Mouse (Mus musculus) T-cell, adult 2 months (primary cell): ENCODE data around the gene Art3.
"Not testable (repeated sequence)": the region's sequence is repeated elsewhere in the genome, so short reads cannot be mapped to it uniquely, and the experiment has no call there.

Source experiments
- DNase-seq: peaks from one replicate; pipeline ENCODE4 v3.0.0; 2022; ENCODE audit warnings: low spot score

Gene Art3

GRCm38 (mm10) chr5:92340606-92341005 is 9.0 kb downstream of the Art3 start:
- DNase-seq, result no peak

- no peak for DNase-seq
Measured at GRCm38 (mm10) chr5:92345006-92345405, 13.4 kb downstream of the Art3 start.

GRCm38 (mm10) chr5:92348794-92349413 is 17.3 kb downstream of the Art3 start, which contains the start of gene Cxcl10:
TSS of gene Cxcl10 (minus strand) at chr5:92348889.
- peak; percentile 74 for DNase-seq

GRCm38 (mm10) chr5:92349731-92350130 is 18.1 kb downstream of the Art3 start:
- no peak for DNase-seq

- not testable (repeated sequence) for DNase-seq
Measured at GRCm38 (mm10) chr5:92352716-92353115, 21.1 kb downstream of the Art3 start.

- peak; percentile 62 for DNase-seq
Measured at GRCm38 (mm10) chr5:92353517-92353916, 21.9 kb downstream of the Art3 start.

- no peak for DNase-seq
Measured at GRCm38 (mm10) chr5:92358033-92358432, 26.4 kb downstream of the Art3 start.

GRCm38 (mm10) chr5:92358767-92359455 is 27.3 kb downstream of the Art3 start:
- no peak for DNase-seq

- DNase-seq, result no peak
Measured at GRCm38 (mm10) chr5:92363179-92363578, 31.6 kb downstream of the Art3 start.

- no peak for DNase-seq
Measured at GRCm38 (mm10) chr5:92364011-92364410, 32.4 kb downstream of the Art3 start.

GRCm38 (mm10) chr5:92365146-92365705 is 33.6 kb downstream of the Art3 start:
- no peak for DNase-seq

GRCm38 (mm10) chr5:92366565-92366964 is 34.9 kb downstream of the Art3 start:
- no peak for DNase-seq

- no peak for DNase-seq
Measured at GRCm38 (mm10) chr5:92368392-92368791, 36.8 kb downstream of the Art3 start.

GRCm38 (mm10) chr5:92369151-92369994 is 37.7 kb downstream of the Art3 start:
- no peak for DNase-seq

- DNase-seq, result no peak
Measured at GRCm38 (mm10) chr5:92370392-92370791, 38.8 kb downstream of the Art3 start.

- no peak for DNase-seq
Measured at GRCm38 (mm10) chr5:92370891-92371290, 39.3 kb downstream of the Art3 start.

- DNase-seq, result no peak
Measured at GRCm38 (mm10) chr5:92371361-92371976, 39.8 kb downstream of the Art3 start.

GRCm38 (mm10) chr5:92372605-92373004 is 41.0 kb downstream of the Art3 start:
- no peak for DNase-seq

GRCm38 (mm10) chr5:92374721-92375142 is 43.1 kb downstream of the Art3 start:
- peak; percentile 61 for DNase-seq

GRCm38 (mm10) chr5:92375368-92375767 is 43.7 kb downstream of the Art3 start:
- peak; percentile 64 for DNase-seq

GRCm38 (mm10) chr5:92376795-92377405 is 45.3 kb downstream of the Art3 start:
- DNase-seq, result no peak
